Mouse (Mus musculus): Measurements from ENCODE around the gene 1700012P22Rik. TPM values are rescaled to one million over a fixed set of nuclear protein-coding genes. Genes with fewer than 3 reads are reported as not detected.

Gene 1700012P22Rik
- polyA plus RNA-seq, 1 experiment: not detected

DNA sequence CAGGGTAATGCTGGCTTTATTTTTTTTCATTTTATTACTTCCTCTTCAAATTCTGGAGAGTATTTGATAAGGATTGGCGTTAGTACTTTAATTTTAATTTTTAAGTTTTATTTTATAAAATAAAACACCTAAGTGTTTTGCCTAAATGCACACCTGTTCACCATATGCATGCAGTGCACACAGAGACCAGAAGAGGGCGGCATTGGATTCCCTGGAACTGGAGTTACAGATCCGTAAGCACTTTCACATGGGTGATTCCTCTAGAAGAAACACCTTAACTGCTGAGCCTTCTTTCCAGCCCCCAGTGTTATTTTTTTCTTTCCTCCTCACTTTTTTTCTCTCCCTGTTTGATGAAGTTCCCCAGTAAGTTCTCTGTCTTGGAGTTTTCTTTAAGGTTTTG lies 9.7 kb downstream of the 1700012P22Rik start:
- TF ChIP-seq POLR2A (IDR thresholded peaks at IDR 0.05; ENCODE audit: borderline replicate concordance, low read depth, low read length) (no peak), CTCF (IDR thresholded peaks at IDR 0.05; ENCODE audit: low read depth, low read length) (no peak)
- Histone ChIP-seq H3K4me1 (ENCODE audit: control insufficient read depth, insufficient read depth, low read length) (no peaks in the 10 kb centered on the region), H3K27ac (ENCODE audit: insufficient read depth, low read depth, low read length) (no peak overlapping the region), H3K4me3 (ENCODE audit: insufficient read depth, low read length) (no peak overlapping the region)

DNA sequence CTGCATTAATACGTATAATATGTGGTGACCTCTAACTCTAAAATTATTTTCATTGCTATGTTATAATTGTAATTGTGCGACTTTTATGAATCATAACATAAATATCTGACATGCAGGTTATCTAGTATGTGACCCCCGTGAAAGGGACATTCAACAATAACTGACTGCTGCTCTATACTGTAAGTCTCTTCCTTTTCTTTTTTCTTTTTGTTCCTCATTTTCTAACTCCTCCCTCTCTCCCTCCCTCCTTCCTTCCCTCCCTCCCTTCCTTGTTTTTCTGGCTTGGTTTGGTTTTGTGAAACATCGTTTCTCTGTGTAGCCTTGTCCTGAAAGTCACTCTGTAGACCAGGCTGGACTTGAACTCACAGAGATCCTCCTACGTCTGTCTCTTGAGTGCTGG lies 14.0 kb downstream of the 1700012P22Rik start:
- H3K4me3 ChIP-seq (ENCODE audit: insufficient read depth, low read length): no peak overlapping the region
- H3K27ac ChIP-seq (ENCODE audit: insufficient read depth, low read depth, low read length): no peak overlapping the region
- TF ChIP-seq POLR2A (IDR thresholded peaks at IDR 0.05; ENCODE audit: borderline replicate concordance, low read depth, low read length) (no peak), CTCF (IDR thresholded peaks at IDR 0.05; ENCODE audit: low read depth, low read length) (no peak)
- no peaks in the 10 kb centered on the region for H3K4me1 ChIP-seq (ENCODE audit: control insufficient read depth, insufficient read depth, low read length)

DNA sequence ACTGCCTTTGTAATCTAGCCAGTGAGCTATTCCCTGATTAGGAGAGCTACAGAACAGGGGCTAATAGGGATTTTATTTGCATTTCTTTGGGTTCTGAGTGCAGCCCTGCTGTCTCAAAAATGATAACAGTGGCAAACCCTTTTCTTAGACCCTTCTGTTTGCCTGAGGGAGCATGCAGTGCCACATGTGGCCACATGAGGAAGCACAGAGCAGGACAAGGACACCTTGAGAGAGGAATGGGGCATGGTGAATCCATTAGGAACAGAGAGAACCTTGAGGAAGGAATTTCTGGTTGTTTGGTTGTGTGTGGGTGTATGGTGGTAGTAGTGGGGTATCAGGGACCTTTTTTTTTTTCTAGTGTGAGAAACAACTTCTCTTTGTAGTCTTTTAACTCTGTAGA lies 17.9 kb downstream of the 1700012P22Rik start:
- H3K4me1 ChIP-seq (ENCODE audit: control insufficient read depth, insufficient read depth, low read length): no peaks in the 10 kb centered on the region
- no peak for TF ChIP-seq CTCF (IDR thresholded peaks at IDR 0.05; ENCODE audit: low read depth, low read length)
- TF ChIP-seq POLR2A (IDR thresholded peaks at IDR 0.05; ENCODE audit: borderline replicate concordance, low read depth, low read length): no peak
- H3K27ac ChIP-seq (ENCODE audit: insufficient read depth, low read depth, low read length): no peak overlapping the region
- no peak overlapping the region for H3K4me3 ChIP-seq (ENCODE audit: insufficient read depth, low read length)

DNA sequence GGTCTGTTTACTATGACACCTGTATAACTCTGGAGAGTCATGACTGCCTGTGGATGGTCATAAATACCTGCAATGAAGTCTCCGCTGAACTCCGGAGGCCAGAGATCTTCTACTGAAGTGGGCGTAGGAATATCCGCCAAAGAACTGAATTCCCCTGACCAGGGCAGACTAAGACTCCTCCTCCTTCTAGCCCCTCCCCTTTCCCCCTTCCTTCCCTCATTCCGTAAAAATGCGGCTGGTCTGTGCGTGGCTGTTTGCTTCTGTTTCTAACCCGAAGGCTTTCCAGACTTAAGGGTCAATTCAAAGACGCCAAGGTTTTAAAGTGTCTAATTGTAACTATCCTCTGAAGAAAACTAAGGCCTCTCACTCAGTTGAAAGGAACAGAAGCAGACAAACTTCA lies 30.3 kb downstream of the 1700012P22Rik start, which contains the start of gene Pramef12:
Pramef12 (minus strand) TSS at position 175 of the 400 bp plus-strand sequence.
- Histone ChIP-seq H3K27ac (ENCODE audit: insufficient read depth, low read depth, low read length) (no peak within 1 kb of the TSS), H3K4me1 (ENCODE audit: control insufficient read depth, insufficient read depth, low read length) (no peaks in the 10 kb centered on the region), H3K4me3 (ENCODE audit: insufficient read depth, low read length) (no peak within 1 kb of the TSS)
- TF ChIP-seq CTCF (IDR thresholded peaks at IDR 0.05; ENCODE audit: low read depth, low read length) (no peak), POLR2A (IDR thresholded peaks at IDR 0.05; ENCODE audit: borderline replicate concordance, low read depth, low read length) (no peak)

DNA sequence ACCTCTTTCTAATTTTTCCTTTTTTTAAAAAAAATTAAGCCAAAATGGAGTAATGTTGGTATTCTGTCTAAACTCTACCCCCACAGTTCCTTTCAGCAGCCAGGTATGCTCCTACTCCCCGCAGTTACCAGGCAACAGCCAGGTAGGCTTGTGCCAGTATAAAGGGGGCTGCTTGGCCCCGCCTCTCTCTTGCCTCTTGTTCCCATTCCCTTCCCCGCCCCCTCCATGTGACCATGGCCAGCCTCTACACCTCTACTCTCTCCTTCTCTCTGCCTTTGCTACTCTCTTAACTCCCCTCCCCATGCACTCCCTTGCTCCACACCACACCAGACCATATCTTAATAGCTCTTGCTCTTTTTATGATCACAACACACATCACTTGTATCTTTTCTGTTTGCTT lies 32.3 kb downstream of the 1700012P22Rik start:
- no peak overlapping the region for H3K27ac ChIP-seq (ENCODE audit: insufficient read depth, low read depth, low read length)
- no peaks in the 10 kb centered on the region for H3K4me1 ChIP-seq (ENCODE audit: control insufficient read depth, insufficient read depth, low read length)
- no peak overlapping the region for H3K4me3 ChIP-seq (ENCODE audit: insufficient read depth, low read length)
- TF ChIP-seq POLR2A (IDR thresholded peaks at IDR 0.05; ENCODE audit: borderline replicate concordance, low read depth, low read length) (no peak), CTCF (IDR thresholded peaks at IDR 0.05; ENCODE audit: low read depth, low read length) (no peak)

DNA sequence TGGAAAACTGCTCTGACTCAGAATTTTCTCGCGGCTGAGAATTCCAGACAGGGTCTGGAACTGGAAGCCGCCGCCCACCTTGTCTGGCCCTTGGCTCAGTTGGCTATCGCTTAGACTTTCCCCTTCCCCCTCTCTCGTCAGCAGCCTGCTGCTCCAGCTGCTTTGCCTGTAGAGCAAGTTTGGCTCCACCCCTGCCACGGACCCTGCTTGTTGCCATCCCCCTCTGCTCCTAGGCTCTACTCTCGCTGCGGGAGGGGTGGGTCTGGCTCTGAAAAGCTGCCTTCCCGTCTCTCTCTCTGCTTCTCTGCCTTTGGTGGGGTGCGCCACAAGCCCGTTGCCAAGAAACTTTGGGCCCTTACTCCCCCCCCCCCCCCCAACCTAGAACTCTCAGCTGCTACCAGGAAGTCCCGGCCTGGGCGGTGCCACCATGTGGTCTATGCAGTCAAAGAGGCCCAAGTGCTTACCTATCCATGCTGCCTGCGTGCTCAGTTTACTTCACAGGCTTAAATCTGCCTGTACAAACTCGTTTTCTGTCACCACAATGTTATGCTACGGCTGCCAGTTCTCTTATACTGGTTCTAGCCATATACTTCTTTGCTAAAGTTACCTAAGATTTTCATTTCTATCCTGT lies 34.0 kb downstream of the 1700012P22Rik start:
- Histone ChIP-seq H3K4me1 (ENCODE audit: control insufficient read depth, insufficient read depth, low read length) (no peaks in the 10 kb centered on the region), H3K27ac (ENCODE audit: insufficient read depth, low read depth, low read length) (no peak overlapping the region), H3K4me3 (ENCODE audit: insufficient read depth, low read length) (no peak overlapping the region)
- TF ChIP-seq CTCF (IDR thresholded peaks at IDR 0.05; ENCODE audit: low read depth, low read length) (no peak), POLR2A (IDR thresholded peaks at IDR 0.05; ENCODE audit: borderline replicate concordance, low read depth, low read length) (no peak)

DNA sequence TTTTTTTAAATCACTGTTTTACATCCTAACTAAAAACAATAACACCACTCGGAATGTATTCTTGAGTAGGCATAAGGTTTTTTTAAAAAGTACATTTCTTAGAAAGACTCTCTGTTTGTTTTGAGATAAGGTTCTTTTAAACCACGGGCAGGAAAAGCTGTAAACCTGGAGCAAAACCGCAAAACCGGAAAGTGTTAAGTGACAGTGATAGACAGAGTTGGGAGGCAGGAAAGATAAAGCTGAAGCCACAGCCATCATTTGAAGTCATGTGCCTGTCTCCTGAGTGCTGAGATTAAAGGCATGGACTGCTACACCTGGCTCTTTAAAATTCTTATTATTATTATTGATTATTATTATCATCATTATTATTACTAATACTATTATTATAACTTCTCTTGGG lies 35.9 kb downstream of the 1700012P22Rik start:
- H3K4me3 ChIP-seq (ENCODE audit: insufficient read depth, low read length): no peak overlapping the region
- H3K4me1 ChIP-seq (ENCODE audit: control insufficient read depth, insufficient read depth, low read length): no peaks in the 10 kb centered on the region
- TF ChIP-seq POLR2A (IDR thresholded peaks at IDR 0.05; ENCODE audit: borderline replicate concordance, low read depth, low read length): no peak
- TF ChIP-seq CTCF (IDR thresholded peaks at IDR 0.05; ENCODE audit: low read depth, low read length): no peak
- H3K27ac ChIP-seq (ENCODE audit: insufficient read depth, low read depth, low read length): no peak overlapping the region

DNA sequence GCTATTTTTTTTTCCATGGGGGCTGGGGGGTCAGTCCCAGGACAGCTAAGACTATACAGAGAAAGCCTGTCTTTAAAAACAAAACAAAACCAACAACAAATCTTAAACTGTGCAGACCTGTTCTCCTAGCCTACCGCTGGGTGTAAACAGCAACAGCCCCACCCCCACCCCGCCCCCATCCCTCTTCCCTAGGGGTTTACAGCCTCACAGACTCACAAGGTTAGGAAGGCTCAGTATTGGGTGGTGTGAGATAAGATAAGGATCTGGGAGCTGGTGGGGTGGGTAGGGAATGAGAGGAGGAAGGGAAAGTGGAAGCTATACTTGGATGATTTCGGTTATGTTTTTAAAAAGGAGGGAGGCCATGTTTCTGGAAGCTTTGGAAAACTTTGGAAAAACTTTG lies 42.3 kb downstream of the 1700012P22Rik start:
- Histone ChIP-seq H3K4me3 (ENCODE audit: insufficient read depth, low read length) (no peak overlapping the region), H3K27ac (ENCODE audit: insufficient read depth, low read depth, low read length) (no peak overlapping the region), H3K4me1 (ENCODE audit: control insufficient read depth, insufficient read depth, low read length) (no peaks in the 10 kb centered on the region)
- TF ChIP-seq POLR2A (IDR thresholded peaks at IDR 0.05; ENCODE audit: borderline replicate concordance, low read depth, low read length) (no peak), CTCF (IDR thresholded peaks at IDR 0.05; ENCODE audit: low read depth, low read length) (no peak)

DNA sequence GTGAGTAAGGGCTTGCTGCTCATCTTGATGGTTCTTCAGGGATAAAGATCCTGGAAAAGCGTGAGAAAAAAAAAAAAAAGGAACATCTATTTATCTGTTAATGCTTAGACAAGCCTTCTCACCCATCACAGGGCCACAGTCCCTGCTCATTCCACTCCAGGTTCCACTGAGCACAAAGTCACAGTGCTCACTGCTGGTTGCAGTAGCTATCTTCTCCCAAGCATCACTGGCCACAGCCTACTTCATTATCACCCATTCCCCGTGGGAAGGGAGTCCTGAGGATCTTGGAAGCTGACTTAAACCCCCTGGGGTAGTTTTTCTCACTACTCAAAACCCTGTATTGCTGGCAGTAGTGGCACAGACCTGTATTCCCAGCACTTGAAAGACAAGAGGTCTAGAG lies 60.7 kb downstream of the 1700012P22Rik start, which contains the start of gene Pramef20:
Pramef20 (minus strand) TSS at position 23 of the 400 bp plus-strand sequence.
- no peak within 1 kb of the TSS for H3K4me3 ChIP-seq (ENCODE audit: insufficient read depth, low read length)
- no peaks in the 10 kb centered on the region for H3K4me1 ChIP-seq (ENCODE audit: control insufficient read depth, insufficient read depth, low read length)
- TF ChIP-seq POLR2A (IDR thresholded peaks at IDR 0.05; ENCODE audit: borderline replicate concordance, low read depth, low read length) (no peak), CTCF (IDR thresholded peaks at IDR 0.05; ENCODE audit: low read depth, low read length) (no peak)
- no peak within 1 kb of the TSS for H3K27ac ChIP-seq (ENCODE audit: insufficient read depth, low read depth, low read length)

Other genes with a start within 250 kb of the 1700012P22Rik start
- gene Oog2, start 248.1 kb downstream of the 1700012P22Rik start, polyA plus RNA-seq (2012; ENCODE audit: insufficient read depth, insufficient read length, missing spikeins): not detected in 2 replicates
- not detected in 2 replicates for gene C87977, start 225.5 kb downstream of the 1700012P22Rik start, polyA plus RNA-seq (2012; ENCODE audit: insufficient read depth, insufficient read length, missing spikeins)
- not detected in 2 replicates for gene Pramel5, start 158.3 kb downstream of the 1700012P22Rik start, polyA plus RNA-seq (2012; ENCODE audit: insufficient read depth, insufficient read length, missing spikeins)
- gene Gm13128, start 108.5 kb downstream of the 1700012P22Rik start, polyA plus RNA-seq (2012; ENCODE audit: insufficient read depth, insufficient read length, missing spikeins): not detected in 2 replicates
- gene Gm13119, start 80.8 kb downstream of the 1700012P22Rik start, polyA plus RNA-seq (2012; ENCODE audit: insufficient read depth, insufficient read length, missing spikeins): not detected in 2 replicates
- gene Pramef20, start 60.8 kb downstream of the 1700012P22Rik start, polyA plus RNA-seq (2012; ENCODE audit: insufficient read depth, insufficient read length, missing spikeins): not detected in 2 replicates
- not detected in 2 replicates for gene Pramef12, start 30.3 kb downstream of the 1700012P22Rik start, polyA plus RNA-seq (2012; ENCODE audit: insufficient read depth, insufficient read length, missing spikeins)
- not detected in 2 replicates for gene Gm9944, start 14.5 kb upstream of the 1700012P22Rik start, polyA plus RNA-seq (2012; ENCODE audit: insufficient read depth, insufficient read length, missing spikeins)
- gene Aadacl3, start 25.0 kb upstream of the 1700012P22Rik start, polyA plus RNA-seq (2012; ENCODE audit: insufficient read depth, insufficient read length, missing spikeins): not detected in 2 replicates
- not detected in 2 replicates for gene 9430007A20Rik, start 81.0 kb upstream of the 1700012P22Rik start, polyA plus RNA-seq (2012; ENCODE audit: insufficient read depth, insufficient read length, missing spikeins)
- gene Gm13124, start 126.4 kb upstream of the 1700012P22Rik start, polyA plus RNA-seq (2012; ENCODE audit: insufficient read depth, insufficient read length, missing spikeins): not detected in 2 replicates
- not detected in 2 replicates for gene Aadacl4, start 174.9 kb upstream of the 1700012P22Rik start, polyA plus RNA-seq (2012; ENCODE audit: insufficient read depth, insufficient read length, missing spikeins)
- not detected in 2 replicates for gene Gm436, start 247.6 kb upstream of the 1700012P22Rik start, polyA plus RNA-seq (2012; ENCODE audit: insufficient read depth, insufficient read length, missing spikeins)

Data from bone marrow macrophage, adult 2 months (primary cell).